Mouse (Mus musculus) monocyte, adult 5-6 weeks (primary cell): Measurements from ENCODE around the gene Ttpal. TPM values are rescaled to one million over a fixed set of nuclear protein-coding genes. Genes with fewer than 3 reads are reported as not detected.
A peak's percentile ranks its signal among the peaks of the same experiment; 100 is the strongest.
"Not testable (repeated sequence)": the region's sequence is repeated elsewhere in the genome, so short reads cannot be mapped to it uniquely, and the experiment has no call there.

Experiments
- ATAC-seq: fragments of 153-309, 156-312 bp; replicated peaks from 2 replicates; pipeline ENCODE4 v1.8.0; 2017; ENCODE audit warnings: mild to moderate bottlenecking; ENCODE audit not compliant: low TSS enrichment, insufficient number of reproducible peaks, severe bottlenecking, poor library complexity, low FRiP score
- total RNA-seq: library from RNA; stranded (forward); fragments of 200-1000, 200-491, 200-594 nt; gene quantifications from 3 replicates; pipeline ENCODE4 v1.2.3, GENCODE M21; 2017

The Ttpal gene
- total RNA-seq, 1 experiment from 2014 or later, result 23.3 TPM

DNA sequence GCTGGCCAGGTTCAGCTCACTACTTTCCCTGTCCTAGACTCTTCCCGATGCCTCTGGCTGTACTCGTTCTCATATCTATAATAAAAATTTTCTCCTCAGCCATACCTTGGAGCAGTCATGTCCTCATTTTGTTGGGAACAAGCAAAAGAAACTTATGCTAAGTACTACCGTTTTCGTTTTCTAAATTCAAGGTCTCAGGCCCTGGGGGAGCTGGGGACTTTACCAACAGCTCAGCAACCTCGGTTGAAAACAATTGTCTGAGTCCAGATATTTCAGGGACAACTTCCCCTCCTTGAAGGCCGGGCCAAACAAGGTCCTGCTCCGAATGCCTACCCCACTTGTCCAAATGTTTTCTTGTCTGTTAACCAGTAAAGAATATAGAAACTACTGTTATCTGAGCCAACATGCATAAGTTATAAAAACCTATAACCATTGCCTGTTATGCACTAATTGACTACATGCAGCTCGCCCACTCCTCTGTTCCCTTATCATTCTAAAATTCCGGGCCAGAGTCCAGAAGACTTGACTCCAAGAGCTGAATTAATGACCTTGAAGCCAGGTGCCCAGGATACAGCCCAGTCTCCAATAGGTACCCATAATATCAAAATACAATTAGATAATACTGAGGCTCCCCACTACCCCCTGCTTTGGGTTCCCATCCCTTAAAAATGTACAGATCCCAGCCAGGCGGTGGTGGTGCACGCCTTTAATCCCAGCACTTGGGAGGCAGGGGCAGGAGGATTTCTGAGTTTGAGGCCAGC is 43.8 kb downstream of the Ttpal start:
- ATAC-seq, result no peak

DNA sequence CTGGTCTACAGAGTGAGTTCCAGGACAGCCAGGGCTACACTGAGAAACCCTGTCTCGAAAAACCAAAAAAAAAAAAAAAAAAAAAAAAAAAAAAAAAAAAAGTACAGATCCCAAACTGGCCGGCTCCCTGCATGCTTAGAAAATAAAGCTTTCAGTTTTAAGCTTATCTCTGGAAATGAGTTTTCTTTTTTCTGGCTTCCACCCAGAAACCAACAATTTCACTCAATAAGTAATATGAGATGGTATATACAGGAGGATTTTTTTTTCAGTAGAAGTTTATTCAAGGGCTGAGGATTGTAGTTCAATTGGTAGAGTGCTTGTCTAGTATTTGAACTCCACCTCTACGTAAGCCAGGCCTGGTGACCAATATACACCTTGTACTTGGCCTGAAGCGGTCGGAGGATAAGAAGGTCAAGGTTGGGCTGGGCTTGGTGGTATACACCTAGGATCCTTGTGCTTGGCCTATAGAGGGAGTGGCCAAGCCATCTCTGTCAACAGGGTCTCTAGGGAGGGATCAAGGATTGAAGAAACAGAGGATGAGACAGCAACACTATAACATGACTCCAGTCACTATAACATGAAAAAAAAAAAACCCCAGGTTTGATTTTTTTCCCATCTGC is 44.5 kb downstream of the Ttpal start:
- ATAC-seq, result no peak

DNA sequence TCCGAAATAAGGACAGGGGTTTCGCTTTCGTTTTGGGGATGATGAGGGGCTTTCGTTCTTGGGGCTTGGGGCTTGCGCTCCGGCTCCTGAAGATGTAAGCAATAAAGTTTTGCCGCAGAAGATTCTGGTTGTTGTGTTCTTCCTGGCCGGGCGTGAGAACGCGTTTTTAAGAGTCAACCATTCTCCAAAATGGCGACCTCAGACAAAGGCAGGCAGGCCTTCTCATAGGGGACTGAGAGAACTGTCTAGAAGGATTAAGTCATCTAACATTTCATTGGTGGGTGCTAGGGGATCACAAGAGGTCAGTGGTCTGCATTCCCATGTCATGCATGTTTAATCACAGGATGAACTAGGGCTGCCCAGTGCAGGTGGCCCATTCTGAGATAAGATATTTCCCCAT is 53.6 kb downstream of the Ttpal start:
- ATAC-seq, result not testable (repeated sequence)

DNA sequence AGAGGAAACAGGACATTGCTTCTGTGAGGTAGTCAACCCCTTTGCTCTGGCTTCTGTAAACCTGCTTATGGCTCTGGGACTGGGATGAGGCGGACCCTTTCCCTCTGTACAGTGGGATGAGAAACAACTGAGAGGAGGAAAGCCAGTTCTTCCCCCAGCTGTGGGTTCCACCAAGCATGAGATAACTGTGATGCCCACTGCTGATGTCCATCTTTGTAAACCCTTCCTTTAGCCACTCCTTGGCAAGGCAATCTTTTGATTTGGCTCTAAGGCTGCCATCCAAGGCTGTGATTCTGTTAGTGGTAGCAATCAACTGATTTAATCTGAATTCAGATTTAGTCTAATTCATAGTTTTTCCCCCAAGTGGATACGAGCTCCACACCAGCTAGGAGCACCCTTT is 55.4 kb downstream of the Ttpal start:
- no peak for ATAC-seq

DNA sequence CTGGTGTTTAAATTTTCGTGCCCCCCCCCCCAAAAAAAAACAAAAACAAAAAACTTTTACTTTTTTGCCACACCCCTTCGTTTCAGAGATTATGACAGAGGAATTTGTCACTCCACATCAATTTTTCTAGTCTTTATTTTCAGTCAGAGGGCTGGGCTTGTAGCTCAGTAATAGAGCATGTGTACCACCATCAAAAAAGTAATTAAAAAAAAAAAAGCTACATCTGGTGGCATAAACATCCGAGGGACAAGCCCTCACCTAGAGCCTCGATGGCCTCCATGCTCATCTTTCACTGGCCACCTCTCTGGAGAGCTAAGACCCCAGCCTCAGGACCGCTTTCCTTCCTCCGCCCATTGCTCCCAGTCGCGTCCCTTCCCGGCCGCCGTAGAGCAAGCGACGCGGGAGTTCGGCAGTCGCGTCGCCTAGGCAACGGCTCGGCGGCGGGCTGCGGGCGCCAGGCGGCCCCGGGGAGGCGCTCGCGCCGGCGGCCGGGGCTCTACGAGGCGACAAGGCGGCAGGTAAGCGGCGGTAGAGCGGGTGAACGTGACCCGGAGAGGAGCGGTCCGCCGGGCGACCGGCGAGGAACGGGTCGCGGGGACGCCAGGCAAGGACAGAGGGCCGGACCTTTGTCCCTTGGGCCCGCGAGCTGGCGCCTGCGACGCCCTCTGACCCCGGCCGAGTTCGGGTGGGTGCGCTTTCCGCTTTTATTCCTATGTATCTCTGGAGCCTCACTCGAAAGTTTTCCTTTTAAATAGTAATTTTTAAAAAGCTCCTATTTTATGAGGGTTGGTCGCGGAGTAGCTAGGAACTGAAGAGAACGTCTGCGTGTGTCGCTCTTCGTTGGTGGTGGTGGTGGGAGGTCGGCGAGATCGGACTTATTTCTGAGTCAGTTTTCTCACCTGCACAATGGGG is 56.1 kb downstream of the Ttpal start, which contains the start of gene Pkig:
TSS of gene Pkig (plus strand) at position 412 of the 912 bp plus-strand sequence.
- ATAC-seq, result peak; percentile 57

DNA sequence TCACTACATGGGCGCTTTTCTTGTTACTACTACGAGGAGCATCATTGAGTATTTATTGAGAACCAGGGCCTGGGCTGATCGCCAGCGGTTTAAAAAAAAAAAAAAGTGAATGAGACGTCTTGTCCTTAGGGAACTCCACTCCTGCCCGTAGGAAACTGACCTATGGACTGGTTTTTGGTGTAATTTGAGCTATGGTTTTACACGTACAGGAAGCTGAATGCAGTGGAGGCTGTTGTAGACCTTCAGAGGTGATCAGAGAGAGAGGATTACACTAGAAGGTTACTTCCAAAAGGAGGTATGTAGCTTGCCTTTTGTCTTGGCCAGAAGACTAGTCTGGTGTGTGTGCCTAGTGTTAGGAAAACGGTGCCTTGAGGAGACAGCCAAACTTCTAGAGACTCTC is 56.8 kb downstream of the Ttpal start:
- ATAC-seq, result no peak

DNA sequence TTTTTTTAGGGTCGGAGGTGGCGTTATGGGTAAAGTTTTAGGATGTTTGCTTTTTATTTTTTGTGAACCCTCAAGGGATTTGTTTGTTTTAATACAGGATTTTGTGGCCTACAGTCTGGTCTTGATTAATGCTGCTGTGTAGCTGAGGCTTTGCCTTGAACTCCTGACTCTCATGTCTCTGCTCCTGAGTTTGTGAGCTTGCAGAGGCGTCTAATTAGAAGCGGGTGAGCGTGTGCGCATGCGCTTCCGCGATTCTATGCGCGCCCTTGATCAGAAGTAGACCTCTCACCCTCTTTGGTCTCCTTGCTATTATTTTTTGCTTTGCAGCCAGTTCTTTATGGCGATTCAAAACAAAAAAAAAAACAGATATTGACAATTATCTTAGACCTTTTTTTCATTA is 57.3 kb downstream of the Ttpal start:
- ATAC-seq, result no peak

DNA sequence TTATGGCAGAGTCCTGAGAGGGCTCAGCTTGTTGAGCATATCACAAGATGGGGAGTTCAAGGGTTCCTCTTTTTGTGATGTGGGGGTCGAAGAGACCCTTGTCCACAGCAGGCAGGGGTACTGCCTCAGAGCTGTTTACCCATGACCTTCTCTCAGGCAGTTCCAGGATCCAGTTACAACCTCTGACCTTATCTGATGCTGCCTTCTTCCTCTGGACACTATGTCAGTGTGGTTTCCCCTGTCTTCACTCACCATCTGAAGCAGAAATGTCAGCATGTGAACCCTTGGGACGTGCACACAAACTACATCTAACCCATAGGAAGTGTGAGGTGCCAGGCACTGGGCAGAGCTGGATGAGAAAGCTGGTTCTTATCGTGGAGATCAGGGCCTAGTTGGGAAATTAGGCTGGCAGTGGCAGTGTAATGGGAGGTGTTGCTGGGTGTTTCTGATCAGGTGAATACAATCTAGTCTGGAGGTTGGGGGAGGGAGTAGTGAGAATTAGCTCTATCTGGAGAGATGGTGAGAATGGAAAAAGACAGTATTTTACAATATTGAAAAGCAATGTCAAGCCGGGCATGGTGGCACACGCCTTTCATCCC is 58.1 kb downstream of the Ttpal start:
- ATAC-seq, result no peak

DNA sequence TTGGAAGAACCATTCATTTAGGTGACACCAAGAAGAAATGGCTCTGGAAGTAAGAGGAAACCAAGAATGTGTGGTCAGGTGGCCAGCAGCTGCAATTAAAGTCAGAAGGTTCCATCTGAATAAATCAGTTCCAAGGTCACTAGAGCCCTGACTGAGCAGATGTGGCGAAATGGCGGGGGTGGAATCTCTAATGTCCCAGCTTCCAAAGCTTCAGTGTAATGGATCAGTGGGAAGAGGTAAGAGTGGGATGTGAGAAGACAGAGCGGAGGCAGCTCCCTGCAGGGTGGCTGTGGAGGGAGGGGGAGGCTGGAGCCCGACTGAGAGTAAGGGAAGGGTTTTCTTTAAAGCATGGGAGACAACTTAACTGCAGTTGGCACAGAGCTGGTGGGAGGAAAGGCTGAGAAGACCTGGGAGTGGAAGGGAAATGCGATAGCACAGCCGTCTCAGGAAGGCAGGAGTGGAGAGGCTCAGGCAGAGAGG is 59.3 kb downstream of the Ttpal start:
- no peak for ATAC-seq

DNA sequence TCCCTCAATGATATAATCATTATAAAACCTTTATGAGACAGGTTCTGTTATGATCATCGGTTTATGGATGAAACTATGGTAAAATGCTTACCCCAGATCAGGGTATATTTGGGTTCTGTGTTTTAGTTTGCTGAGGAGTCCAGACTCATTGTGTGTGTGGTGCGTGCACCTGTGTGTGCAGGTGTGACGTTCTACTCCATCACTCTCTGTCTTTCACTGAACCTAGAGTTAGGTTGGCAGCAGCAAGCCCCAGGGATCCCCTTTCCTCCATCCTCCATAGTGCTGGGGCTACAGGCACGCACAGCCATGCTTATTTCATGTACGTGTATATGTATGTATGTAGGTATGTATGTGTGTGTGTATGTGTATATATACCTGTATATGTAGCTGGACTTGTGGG is 60.0 kb downstream of the Ttpal start:
- no peak for ATAC-seq

DNA sequence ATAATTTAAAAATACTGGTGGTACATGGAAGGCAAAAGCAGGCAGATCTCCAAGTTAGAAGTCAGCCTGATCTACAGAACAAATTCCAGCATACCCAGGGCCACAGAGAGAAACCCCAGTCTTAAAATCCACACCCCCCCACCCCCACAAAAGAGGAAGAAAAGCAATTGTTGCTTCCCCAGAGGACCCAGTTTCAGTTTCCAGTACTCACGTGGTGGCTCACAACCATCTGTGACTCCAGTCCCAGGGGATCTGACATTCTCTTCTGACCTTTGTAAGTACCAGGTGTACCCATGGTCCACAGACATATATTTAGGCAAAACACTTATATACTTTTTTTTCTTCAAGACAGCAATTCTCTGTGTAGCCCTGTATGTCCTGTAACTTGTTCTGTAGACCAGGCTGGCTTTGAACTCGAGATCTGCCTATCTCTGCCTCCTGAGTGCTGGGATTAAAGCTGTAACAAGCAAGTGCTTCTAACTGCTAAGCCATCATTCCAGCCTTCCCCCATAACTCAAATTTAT is 60.6 kb downstream of the Ttpal start:
- ATAC-seq, result peak; percentile 57

DNA sequence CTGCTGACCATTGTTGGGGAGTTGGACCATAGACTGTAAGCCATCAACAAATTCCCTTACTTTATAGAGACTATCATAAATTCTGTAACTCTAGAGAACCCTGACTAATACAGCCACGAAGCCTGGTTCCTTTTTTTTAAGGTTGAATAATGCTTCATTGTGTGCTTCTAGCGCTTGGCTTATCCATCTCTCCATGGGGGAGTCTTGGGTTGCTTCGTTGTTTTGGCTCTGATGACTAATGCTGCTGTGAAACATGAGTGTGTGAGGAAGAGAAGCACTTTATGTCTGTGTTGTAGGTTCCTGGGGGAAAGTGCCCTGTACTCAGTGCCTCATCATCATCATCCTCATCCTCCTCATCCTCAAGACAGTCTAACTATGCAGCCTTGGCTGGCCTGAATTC is 61.8 kb downstream of the Ttpal start:
- no peak for ATAC-seq

DNA sequence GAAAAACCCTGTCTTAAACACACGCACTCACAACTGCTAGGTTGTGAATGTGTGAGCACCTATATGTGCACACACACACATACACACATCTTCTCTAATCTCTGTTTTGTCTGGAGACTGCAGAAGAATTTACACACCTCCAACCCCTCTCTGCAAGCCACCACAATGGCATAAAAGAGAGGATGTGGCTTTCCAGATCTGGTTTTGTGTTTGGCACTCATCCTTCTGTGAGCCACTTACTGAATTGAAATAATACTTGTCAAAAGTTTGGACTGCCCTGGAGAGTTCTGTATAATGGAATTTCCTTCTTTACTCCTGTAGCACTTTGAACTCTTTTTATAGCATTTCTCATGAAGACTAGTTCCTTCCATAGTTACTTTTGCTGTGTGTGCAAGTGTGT is 64.9 kb downstream of the Ttpal start:
- ATAC-seq, result no peak

Other genes with a start within 250 kb of the Ttpal start
- gene Jph2, start 204.3 kb upstream of the Ttpal start, total RNA-seq, result not detected in 3 replicates
- 88.1 to 169 TPM (median 163 TPM) in 3 replicates for gene Oser1, start 177.6 kb upstream of the Ttpal start, total RNA-seq
- gene Gdap1l1, start 163.8 kb upstream of the Ttpal start, total RNA-seq, result not detected in 3 replicates
- gene Fitm2, start 129.7 kb upstream of the Ttpal start, total RNA-seq, result 2.2 to 3.4 TPM (median 3.2 TPM) in 3 replicates
- not detected in 3 replicates for gene R3hdml, start 110.0 kb upstream of the Ttpal start, total RNA-seq
- gene Hnf4a, start 95.5 kb upstream of the Ttpal start, total RNA-seq, result not detected in 3 replicates
- gene Serinc3, start 42.8 kb downstream of the Ttpal start, total RNA-seq, result 811 to 879 TPM (median 868 TPM) in 3 replicates
- 35.5 to 40.2 TPM (median 39.7 TPM) in 3 replicates for gene Pkig, start 56.1 kb downstream of the Ttpal start, total RNA-seq
- gene Ada, start 147.9 kb downstream of the Ttpal start, total RNA-seq, result 2.3 to 4.2 TPM (median 3.8 TPM) in 3 replicates
- not detected in 3 replicates for gene Ccn5, start 218.5 kb downstream of the Ttpal start, total RNA-seq